Mouse (Mus musculus): ENCODE data around the gene Soga1. TPM values are rescaled to one million over a fixed set of nuclear protein-coding genes. Genes with fewer than 3 reads are reported as not detected.

Soga1 gene
- polyA plus RNA-seq (2015; fragmentation: Nextera tagmentation; extraction: Ambion mirVana) = 3.0 and 3.4 TPM in 2 replicates

DNA sequence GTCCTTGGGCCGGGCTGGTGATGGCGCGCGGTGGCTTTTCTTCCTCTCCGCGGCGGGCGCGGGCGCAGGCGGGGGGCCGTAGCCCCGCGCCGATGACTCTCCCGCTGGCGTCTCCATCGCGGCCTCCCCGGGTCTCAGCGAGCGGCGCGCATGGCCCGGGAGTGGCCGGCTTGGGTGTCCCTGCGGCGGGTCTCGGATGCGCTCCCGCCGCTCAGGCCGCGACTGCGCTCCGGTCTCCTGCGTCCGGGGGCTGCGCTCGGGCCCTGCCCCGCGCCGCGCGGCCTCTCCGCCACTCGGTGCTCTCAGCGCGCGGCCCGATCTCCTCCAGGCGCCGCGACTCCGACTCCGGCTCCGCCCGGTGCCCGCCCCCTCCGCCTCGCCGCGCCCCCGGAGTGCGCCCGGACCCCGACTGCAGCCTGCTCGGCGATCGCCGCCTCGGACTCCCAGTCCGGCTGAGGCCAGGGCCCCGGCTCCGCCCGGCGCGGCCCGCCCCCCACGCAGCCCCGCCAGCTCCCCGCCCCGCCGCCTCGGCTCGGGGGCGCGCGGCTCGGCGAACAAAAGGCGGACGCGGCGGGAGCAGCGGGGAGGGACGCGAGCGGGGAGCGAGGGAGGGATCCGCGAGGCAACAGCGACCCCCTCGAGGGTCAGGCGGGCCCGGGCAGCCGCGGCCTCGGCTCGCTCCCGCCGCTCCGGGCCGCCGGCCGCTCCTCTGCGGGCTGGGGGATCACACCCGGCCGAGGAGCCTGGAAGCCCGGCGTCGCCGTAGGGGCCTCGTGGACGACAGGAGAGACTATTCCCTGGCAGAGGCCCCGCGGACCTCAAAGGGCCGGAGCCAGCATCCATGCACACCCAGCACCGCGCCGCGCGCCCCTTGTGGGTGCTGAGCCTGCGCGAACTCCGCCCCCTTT is at the start of gene Soga1:
Soga1 (minus strand) TSS at position 462 of the 908 bp plus-strand sequence.

DNA sequence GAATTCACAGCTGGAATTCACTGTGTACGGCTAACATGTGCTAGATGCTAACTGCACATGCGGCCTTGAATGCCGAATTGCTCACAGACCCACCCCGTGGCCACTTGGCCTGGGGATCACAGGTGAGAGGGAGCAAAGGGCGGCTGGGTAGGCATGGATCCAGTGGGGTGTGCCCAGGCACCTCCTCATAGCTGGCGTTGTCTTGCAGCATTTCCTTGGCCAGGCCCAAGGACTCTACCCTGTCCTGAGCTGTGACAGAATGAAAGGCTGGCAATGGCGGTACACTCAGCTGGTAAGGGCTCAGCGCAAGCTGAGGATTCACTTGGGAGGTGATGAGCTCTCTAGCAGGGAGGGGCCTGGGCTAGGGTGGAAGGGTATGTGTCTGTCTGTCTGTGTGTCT is 7.7 kb upstream of the Soga1 start, which contains the start of gene Tldc2:
Tldc2 (plus strand) TSS at position 260 of the 400 bp plus-strand sequence.

DNA sequence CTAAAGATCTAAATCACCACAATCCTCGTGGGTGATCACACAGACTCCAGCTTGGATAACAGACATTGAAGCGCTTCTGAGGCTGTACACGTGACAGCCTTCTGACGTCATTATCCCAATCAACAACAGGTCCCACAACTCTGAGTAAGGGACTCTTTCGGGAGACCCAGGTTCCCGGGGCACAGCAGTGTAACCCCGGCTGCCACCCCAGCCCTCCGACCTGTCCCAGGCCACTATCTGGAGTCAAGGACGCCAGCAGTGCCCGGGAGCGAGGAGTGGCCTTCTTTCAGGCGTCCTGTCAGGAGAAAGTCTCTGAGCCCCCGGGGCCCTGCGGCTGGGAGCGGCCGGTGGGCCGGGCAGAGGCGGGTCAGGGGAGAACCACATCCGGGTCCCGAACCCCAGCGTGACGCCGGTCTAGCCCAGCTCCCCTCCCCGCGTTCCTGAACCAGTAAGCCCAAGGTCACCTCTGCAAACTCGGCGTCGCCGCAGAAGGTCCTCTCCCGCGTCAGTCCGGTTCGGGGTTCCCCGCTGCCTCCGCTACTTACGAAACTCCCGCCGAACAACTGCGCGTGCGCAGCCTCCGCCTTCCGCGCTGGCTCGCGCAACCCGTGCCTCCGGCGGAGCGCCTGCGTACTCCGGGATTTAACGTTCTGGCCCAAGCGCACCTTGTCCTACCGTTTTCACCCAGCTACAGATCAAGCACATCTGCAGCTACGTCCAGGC is 72.4 kb downstream of the Soga1 start, which contains the start of gene Dsn1:
Dsn1 (minus strand) TSS at position 644 of the 723 bp plus-strand sequence.

DNA sequence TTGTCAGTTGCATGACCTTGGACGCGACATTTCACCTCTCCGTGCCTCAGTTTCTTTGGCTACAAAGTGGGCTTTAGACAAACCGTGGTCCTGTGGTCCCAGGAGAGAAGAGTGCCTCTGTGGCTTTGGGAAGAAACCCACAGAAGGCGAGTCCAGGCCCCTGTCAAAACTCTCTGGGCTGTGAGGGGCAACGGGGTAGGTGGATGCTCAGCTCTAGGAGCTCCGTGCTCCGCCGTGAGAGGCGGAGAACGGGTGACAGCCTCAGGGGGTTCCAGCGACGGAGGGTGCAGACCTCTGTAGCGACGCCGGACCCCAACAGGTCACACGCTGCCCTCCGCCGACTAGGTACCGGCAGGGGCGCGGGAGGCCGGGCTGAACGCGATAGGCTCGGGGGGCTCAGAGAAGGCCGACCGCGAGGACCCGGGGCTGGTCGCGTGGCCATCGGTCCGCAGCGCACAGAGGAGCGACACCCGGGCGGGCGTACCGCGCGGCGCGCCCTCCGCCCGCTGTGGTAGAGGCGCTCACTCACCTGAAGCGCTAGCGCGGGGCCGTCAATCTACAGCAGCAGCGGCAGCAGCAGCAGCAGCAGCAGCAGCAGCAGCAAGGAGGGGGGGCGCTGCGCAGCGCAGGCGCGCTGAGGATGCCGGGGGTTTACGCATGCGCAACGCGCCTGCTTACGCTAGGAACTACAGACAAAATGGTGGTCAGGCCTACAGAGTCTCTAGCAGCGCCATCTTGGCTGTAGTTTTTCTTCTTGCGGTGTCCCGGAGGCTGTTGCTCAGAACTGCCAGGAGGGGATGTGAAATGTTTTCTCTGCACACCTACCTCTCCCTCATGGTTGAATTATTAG is 87.4 kb downstream of the Soga1 start, which contains the start of gene Ndrg3:
Ndrg3 (minus strand) TSS at position 587 of the 850 bp plus-strand sequence.

Other genes with a start within 250 kb of the Soga1 start
- gene Tgif2, start 239.2 kb downstream of the Soga1 start, polyA plus RNA-seq (2015; fragmentation: Nextera tagmentation; extraction: Ambion mirVana) = 16.9 and 17.8 TPM in 2 replicates
- 2.6 and 4.5 TPM in 2 replicates for gene 4930518I15Rik, start 221.3 kb downstream of the Soga1 start, polyA plus RNA-seq (2015; fragmentation: Nextera tagmentation; extraction: Ambion mirVana)
- 268 and 407 TPM in 2 replicates for gene Rab5if, start 216.1 kb downstream of the Soga1 start, polyA plus RNA-seq (2015; fragmentation: Nextera tagmentation; extraction: Ambion mirVana)
- gene Sla2, start 192.1 kb downstream of the Soga1 start, polyA plus RNA-seq (2015; fragmentation: Nextera tagmentation; extraction: Ambion mirVana) = 0.41 and 0.44 TPM in 2 replicates
- gene Ndrg3, start 87.2 kb downstream of the Soga1 start, polyA plus RNA-seq (2015; fragmentation: Nextera tagmentation; extraction: Ambion mirVana) = 34.1 and 34.3 TPM in 2 replicates
- 13.7 and 17.7 TPM in 2 replicates for gene Dsn1, start 72.1 kb downstream of the Soga1 start, polyA plus RNA-seq (2015; fragmentation: Nextera tagmentation; extraction: Ambion mirVana)
- 0.22 TPM in 1 of 2 replicates, not detected in the other for gene Tldc2, start 7.8 kb upstream of the Soga1 start, polyA plus RNA-seq (2015; fragmentation: Nextera tagmentation; extraction: Ambion mirVana)
- gene Samhd1, start 56.0 kb upstream of the Soga1 start, polyA plus RNA-seq (2015; fragmentation: Nextera tagmentation; extraction: Ambion mirVana) = 15.6 and 18.8 TPM in 2 replicates
- gene Rbl1, start 125.3 kb upstream of the Soga1 start, polyA plus RNA-seq (2015; fragmentation: Nextera tagmentation; extraction: Ambion mirVana) = 7.8 and 10.8 TPM in 2 replicates
- 140 and 192 TPM in 2 replicates for gene Rpn2, start 199.8 kb upstream of the Soga1 start, polyA plus RNA-seq (2015; fragmentation: Nextera tagmentation; extraction: Ambion mirVana)
- gene Mroh8, start 200.3 kb upstream of the Soga1 start, polyA plus RNA-seq (2015; fragmentation: Nextera tagmentation; extraction: Ambion mirVana) = 0.10 and 0.22 TPM in 2 replicates

Data from adrenal gland, postnatal 0 days (tissue).